Mouse (Mus musculus): ENCODE results near the gene Mmp9.

Mmp9 gene

DNA sequence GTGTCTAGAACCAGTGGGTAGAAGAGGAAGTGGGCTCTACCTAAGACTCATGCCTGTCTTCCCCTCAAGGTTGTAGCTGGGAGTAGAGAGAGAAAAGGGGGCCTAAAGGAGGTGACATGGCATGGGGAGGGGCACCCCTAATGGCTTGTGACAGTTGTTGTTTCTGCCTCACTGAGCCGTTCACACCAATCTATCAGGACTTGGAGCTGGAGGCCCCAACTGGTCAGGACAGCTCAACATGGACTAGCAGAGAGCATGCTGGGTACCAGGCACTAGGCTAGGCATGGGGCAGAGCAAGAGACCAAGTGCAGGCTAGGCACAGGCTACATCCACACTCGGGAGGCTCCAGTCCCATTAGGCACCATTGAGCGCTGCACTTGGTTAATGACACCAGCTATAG, 50.5 kb downstream of the Mmp9 start:
- no peak for DNase-seq (ENCODE audit: low read depth, low spot score)

DNA sequence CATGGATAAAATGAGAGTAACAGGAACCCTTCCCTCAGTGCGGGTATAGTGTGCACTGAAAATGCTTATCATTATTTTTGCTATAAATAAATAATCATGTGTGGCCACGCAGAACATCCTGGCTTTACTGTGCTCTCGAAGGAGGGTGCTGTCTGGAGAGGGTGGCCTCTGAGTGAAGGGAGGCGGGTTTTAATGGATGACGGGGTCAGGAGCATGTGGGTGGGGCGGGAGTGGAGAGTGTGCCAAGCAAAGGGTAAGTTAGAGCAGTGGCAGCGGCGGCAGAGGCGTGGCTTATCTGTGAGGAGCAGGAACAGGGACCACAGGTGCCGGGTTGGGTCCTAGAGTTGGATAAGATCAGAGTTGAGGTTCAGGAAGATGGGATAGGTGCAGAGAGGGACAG, 51.2 kb downstream of the Mmp9 start:
- DNase-seq (ENCODE audit: low read depth, low spot score), result no peak

DNA sequence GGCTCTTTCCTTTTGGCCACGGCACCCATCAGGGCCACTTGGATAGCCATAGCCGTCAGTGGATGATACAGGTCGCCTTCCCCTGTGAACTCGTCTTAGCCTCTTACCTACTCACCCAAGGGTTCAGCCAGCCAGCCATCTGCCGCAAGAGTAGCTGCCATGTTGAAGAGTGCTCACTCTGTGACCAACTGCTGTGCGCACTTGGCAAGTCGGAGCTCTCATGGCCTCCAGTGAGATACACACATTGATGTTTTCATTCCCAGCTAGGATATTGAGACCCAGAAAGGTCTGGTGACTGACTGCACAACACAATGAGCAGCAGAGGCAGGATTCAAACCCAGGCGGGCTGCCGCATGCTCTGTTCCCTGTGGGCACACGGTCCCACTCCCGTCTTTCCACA, 53.6 kb downstream of the Mmp9 start:
- no peak for DNase-seq (ENCODE audit: low read depth, low spot score)

DNA sequence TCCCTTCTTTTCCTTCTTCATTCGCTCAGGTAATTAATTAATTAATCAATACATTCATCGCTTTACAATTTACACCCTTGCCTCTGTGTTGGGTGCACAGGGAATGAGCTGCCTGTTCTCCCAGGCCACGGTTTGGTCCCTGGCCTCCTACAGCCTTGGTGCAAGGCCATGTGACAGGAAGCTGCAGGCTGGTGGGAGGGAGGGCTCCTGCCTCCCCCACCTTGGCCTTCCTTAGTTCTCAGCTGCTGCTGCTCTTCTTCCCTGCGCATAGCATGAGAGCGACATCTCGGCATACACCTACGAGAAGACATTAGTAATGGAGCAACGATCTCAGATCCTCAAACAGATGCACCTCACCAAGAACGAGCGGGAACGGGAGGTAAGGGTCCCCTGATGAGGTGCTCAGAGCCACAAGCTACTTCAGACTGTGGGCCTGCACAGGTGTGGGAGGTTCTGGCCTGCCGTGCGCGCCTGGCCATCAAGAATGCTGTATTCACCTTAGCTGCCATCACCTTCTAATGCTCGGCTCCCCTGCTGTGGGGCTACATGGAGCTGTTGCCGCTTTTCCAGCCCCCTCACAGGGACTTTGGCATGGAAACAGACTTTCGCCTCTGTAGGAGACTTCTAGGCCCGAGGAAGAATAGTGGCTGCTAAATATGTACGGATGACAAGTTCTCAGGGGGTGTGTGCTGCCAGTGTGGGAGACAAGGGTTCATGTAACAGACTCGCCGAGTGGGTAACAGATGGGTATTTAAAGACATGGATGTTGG, 54.3 kb downstream of the Mmp9 start:
- no peak for DNase-seq (ENCODE audit: low read depth, low spot score)

DNA sequence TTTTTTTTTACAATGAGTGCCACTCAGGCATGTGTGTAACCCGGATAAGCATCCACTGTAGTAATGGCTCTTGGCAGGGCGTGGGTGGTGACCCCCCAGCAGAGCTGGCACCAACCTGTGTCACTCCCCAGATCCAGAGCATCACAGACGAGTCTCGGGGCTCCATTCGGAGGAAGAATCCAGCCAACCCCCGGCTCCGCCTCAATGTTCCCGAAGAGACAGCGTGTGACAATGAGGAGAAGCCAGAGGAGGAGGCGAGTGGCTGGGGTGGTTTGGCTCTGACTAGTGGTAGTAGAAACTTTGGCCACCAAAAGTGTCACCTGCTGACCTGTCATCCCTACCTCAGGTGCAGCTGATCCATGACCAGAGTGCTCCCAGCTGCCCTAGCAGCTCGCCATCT, 55.4 kb downstream of the Mmp9 start:
- DNase-seq (ENCODE audit: low read depth, low spot score), result no peak

DNA sequence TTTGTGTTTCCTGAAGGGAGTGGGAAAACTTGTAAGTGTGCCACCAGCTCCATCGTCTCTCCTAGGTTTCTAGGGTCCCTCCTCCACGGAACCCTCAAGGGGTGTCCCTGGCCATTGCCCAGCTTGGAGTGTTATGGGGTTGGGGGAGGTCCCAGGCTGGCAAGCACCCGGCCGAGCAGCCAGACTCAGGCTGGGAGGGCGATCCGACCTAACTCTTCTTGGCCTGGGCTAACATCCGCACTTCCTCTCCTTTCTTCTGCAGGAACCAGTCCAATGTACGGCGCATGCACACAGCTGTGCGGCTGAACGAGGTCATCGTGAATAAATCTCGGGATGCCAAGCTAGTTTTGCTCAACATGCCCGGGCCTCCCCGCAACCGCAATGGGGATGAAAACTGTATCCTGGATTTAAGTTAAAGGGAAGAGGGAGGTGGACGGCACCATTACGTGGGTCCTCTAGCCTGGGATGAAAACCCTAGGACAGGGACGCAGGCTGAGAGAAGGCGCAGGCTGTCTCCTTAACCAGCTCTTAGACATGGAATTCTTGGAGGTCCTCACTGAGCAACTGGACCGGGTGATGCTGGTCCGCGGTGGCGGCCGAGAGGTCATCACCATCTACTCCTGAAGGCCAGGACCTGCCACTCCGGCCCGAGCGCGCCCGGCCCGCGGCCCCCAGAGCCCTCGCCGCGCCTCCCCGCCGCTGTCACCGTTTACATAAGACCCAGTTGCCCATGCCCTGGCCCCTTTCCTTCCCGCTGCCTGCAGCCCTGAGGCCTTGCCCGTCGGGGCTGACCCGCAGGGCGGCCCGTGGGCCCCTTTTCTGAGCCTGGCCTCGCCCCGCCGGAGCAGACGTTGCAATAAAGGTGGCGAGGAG, 56.5 kb downstream of the Mmp9 start:
- DNase-seq (ENCODE audit: low read depth, low spot score), result no peak

DNA sequence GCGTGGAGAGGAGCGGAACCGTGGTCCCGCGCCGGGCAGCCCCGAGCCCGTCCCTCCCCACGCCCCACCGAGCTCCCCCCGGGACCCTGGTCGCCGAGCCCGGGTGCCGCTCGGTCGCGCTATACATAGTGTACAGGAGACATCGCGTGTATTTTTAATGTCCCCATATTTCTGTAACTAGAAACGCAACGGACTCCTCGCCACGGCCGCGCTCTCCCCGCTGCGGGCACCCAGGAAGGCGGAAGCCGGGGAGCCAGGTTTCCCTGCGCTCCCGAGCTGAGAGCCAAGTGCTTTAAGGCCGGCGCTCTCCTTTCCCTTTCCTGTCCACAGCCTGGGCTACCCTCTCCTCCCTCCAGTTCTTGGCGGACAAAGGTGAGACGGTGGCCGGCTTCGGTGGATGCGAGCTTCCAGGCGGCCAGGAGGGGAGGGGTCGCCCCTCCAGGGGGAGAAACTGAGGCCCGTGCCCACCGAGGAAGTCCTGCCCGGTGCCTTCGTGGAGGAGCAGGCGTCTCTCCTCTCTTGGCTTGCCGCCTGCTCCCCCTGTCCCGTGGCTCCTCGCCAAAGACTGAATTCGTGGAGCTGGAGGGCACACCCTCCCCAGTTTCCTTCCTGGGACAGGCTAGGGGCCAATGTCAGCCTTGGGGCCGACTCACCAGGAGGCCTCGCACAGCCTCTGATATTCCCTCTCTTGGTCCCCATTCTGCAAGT, 57.3 kb downstream of the Mmp9 start:
- no peak for DNase-seq (ENCODE audit: low read depth, low spot score)

DNA sequence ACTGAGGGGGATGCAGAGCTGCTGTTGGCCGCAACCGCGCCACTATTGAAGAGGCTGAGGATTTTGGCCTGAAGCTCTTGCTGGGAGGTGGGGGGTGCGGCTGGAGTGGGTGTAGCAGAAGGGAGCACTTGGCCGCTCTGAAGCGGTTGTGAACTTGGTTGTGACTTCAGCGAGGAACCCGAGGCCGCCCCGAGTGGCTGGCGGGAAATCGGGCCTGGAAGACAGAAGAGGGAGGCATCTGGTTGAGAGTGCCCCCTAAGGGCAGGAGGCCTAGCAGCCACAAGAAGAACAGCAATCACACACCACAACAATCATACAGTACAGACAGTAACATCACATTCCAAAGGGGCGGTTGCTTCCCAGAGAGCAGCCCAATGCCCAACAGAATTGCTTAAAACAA, 61.4 kb downstream of the Mmp9 start:
- peak; percentile 46 for DNase-seq (ENCODE audit: low read depth, low spot score)

DNA sequence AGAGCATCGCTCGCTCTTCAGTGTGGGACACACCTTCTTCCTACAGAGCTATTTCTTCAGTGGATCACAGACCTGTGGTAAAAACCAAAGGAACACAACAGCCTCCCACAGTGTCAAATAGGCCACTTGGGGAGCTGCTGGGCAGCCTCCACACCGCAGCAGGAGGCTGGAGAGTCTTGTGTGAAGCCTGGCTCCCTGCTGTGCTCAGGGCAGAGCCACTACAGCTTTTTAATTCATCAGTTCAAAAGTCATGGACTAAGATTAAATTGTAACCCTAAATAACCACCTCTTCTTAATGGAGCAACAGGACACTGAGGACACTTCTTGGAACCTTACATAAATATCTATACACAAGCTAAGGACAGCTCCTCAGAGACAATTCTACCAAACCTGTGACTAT, 62.5 kb downstream of the Mmp9 start:
- DNase-seq (ENCODE audit: low read depth, low spot score), result no peak

DNA sequence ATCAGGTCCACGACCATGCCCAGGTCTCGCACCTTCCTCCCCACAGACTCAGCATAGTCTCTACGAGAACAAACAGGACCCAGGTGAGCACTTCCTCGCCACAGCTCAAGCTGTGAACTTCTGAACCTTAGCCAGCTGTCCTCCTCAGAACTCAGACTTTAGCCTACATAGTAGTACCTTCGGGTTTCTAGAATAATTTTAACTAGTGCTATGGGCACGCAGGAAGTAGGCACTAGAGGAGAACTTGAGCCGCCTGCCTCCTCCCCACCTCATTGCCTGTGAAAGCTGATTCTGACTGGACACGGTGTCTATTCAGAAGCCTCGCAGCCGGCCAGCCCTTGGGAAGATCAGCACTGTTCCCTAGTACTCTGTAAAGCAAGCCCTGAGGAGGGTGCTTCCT, 63.7 kb downstream of the Mmp9 start:
- DNase-seq (ENCODE audit: low read depth, low spot score), result no peak

Data from R1 (cell line).